Mouse (Mus musculus): ENCODE data around the gene Cop1. TPM values are rescaled to one million over a fixed set of nuclear protein-coding genes. Genes with fewer than 3 reads are reported as not detected.
A peak's percentile ranks its signal among the peaks of the same experiment; 100 is the strongest.

Gene Cop1
- polyA plus RNA-seq, 1 experiment from 2014 or later = 74.4 TPM

- H3K27me3 ChIP-seq (ENCODE audit: control insufficient read depth, insufficient read depth, low read length) = no peaks in the 10 kb centered on the region
- no peaks in the 10 kb centered on the region for H3K36me3 ChIP-seq (replicated peaks; ENCODE audit: control insufficient read depth, insufficient read depth)
- H3K4me3 ChIP-seq (replicated peaks; ENCODE audit: low read length) = no peak overlapping the region
- no peak overlapping the region for H3K27ac ChIP-seq
- H3K9me3 ChIP-seq (ENCODE audit: control insufficient read depth, low read length) = no peaks in the 10 kb centered on the region
- WGBS = 60% methylated on average over 8 of the region's 8 CpGs
- H3K9ac ChIP-seq = no peak overlapping the region
- no peak overlapping the region for H3K4me2 ChIP-seq (replicated peaks)
- ATAC-seq (ENCODE audit: low FRiP score) = no peak
- peaks cover 8% of the 10 kb centered on the region for H3K4me1 ChIP-seq (replicated peaks; ENCODE audit: control insufficient read depth, insufficient read depth, low read length)
- DNase-seq (ENCODE audit: low spot score) = no peak
These were observed 160.5 kb downstream of the Cop1 start for GRCm38 (mm10) chr1:159392667-159393066.

GRCm38 (mm10) chr1:159393070-159393699 is 161.1 kb downstream of the Cop1 start:
- no peak overlapping the region for H3K9ac ChIP-seq
- H3K9me3 ChIP-seq (ENCODE audit: control insufficient read depth, low read length) = no peaks in the 10 kb centered on the region
- DNase-seq (ENCODE audit: low spot score) (no peak), ATAC-seq (ENCODE audit: low FRiP score) (no peak)
- H3K4me2 ChIP-seq (replicated peaks) = no peak overlapping the region
- WGBS = 26% methylated on average over 6 of the region's 6 CpGs
- no peak overlapping the region for H3K27ac ChIP-seq
- no peak overlapping the region for H3K4me3 ChIP-seq (replicated peaks; ENCODE audit: low read length)
- H3K36me3 ChIP-seq (replicated peaks; ENCODE audit: control insufficient read depth, insufficient read depth) = no peaks in the 10 kb centered on the region
- H3K4me1 ChIP-seq (replicated peaks; ENCODE audit: control insufficient read depth, insufficient read depth, low read length) = peaks cover 8% of the 10 kb centered on the region
- no peaks in the 10 kb centered on the region for H3K27me3 ChIP-seq (ENCODE audit: control insufficient read depth, insufficient read depth, low read length)

- H3K9me3 ChIP-seq (ENCODE audit: control insufficient read depth, low read length) = no peaks in the 10 kb centered on the region
- H3K4me3 ChIP-seq (replicated peaks; ENCODE audit: low read length) = no peak overlapping the region
- ATAC-seq (ENCODE audit: low FRiP score) = no peak
- no peak for DNase-seq (ENCODE audit: low spot score)
- no peaks in the 10 kb centered on the region for H3K36me3 ChIP-seq (replicated peaks; ENCODE audit: control insufficient read depth, insufficient read depth)
- H3K4me1 ChIP-seq (replicated peaks; ENCODE audit: control insufficient read depth, insufficient read depth, low read length) = peaks cover 8% of the 10 kb centered on the region
- no peak overlapping the region for H3K4me2 ChIP-seq (replicated peaks)
- 65% methylated on average over 1 of the region's 1 CpGs for WGBS
- no peak overlapping the region for H3K9ac ChIP-seq
- no peaks in the 10 kb centered on the region for H3K27me3 ChIP-seq (ENCODE audit: control insufficient read depth, insufficient read depth, low read length)
- no peak overlapping the region for H3K27ac ChIP-seq
These were observed 161.8 kb downstream of the Cop1 start for GRCm38 (mm10) chr1:159393931-159394330.

GRCm38 (mm10) chr1:159396515-159396914 is 164.4 kb downstream of the Cop1 start:
- H3K9me3 ChIP-seq (ENCODE audit: control insufficient read depth, low read length) = no peaks in the 10 kb centered on the region
- H3K36me3 ChIP-seq (replicated peaks; ENCODE audit: control insufficient read depth, insufficient read depth) = no peaks in the 10 kb centered on the region
- 5% methylated on average over 9 of the region's 9 CpGs for WGBS
- peak; percentile 68; the same call in 1 of the 2 replicates for ATAC-seq (ENCODE audit: low FRiP score)
- DNase-seq (ENCODE audit: low spot score) = peak; percentile 78
- H3K4me2 ChIP-seq (replicated peaks) = peak overlapping the region; percentile 23
- no peak overlapping the region for H3K4me3 ChIP-seq (replicated peaks; ENCODE audit: low read length)
- H3K27me3 ChIP-seq (ENCODE audit: control insufficient read depth, insufficient read depth, low read length) = no peaks in the 10 kb centered on the region
- H3K27ac ChIP-seq = no peak overlapping the region
- peaks cover 8% of the 10 kb centered on the region for H3K4me1 ChIP-seq (replicated peaks; ENCODE audit: control insufficient read depth, insufficient read depth, low read length)
- H3K9ac ChIP-seq = no peak overlapping the region

Small RNA genes within 50 kb of the gene (microRNA-seq; reads per million reads assigned to microRNA genes)
- gene Mir1843b = 72.5 reads per million, percentile 48 among the genes with 10 or more reads in this experiment

All from hindbrain, embryonic 14.5 days (tissue).